Mouse (Mus musculus) midbrain, embryonic 16.5 days (tissue): ENCODE results near the gene Crybb1. TPM values are rescaled to one million over a fixed set of nuclear protein-coding genes. Genes with fewer than 3 reads are reported as not detected.

Experiments
- ATAC-seq: fragments of 200-750 bp; cut with Nextera tagmentation; 2 replicates; pipeline ENCODE4 v1.8.0; 2017; ENCODE audit warnings: moderate TSS enrichment
- H3K27ac ChIP-seq: fragments of 300-500 bp; sonication (generic); 2 replicates; pipeline ENCODE4 v1.5.1; 2014; ENCODE audit warnings: mild to moderate bottlenecking, low read length, mixed read lengths
- H3K27me3 ChIP-seq: fragments of 300-500 bp; sonication (generic); 2 replicates; pipeline ENCODE4 v1.6.1; 2014; ENCODE audit warnings: low read depth, low read length, mixed read lengths; ENCODE audit not compliant: control insufficient read depth, insufficient read depth
- H3K36me3 ChIP-seq: fragments of 300-500 bp; sonication (generic); 2 replicates; pipeline ENCODE4 v1.6.1; 2014; ENCODE audit warnings: mild to moderate bottlenecking, low read length, moderate library complexity, mixed read lengths; ENCODE audit not compliant: control insufficient read depth, insufficient read depth
- H3K4me1 ChIP-seq: fragments of 300-500 bp; sonication (generic); 2 replicates; pipeline ENCODE4 v1.6.1; 2014; ENCODE audit warnings: mild to moderate bottlenecking, low read length, mixed read lengths; ENCODE audit not compliant: control insufficient read depth, insufficient read depth
- H3K4me2 ChIP-seq: fragments of 300-500 bp; sonication (generic); 2 replicates; pipeline ENCODE4 v1.6.1; 2014; ENCODE audit warnings: mild to moderate bottlenecking, low read length, mixed read lengths
- H3K4me3 ChIP-seq: fragments of 300-500 bp; sonication (generic); 2 replicates; pipeline ENCODE4 v1.5.1; 2014; ENCODE audit warnings: low read depth, mild to moderate bottlenecking, low read length, moderate library complexity, mixed read lengths
- H3K9ac ChIP-seq: fragments of 300-500 bp; sonication (generic); 2 replicates; pipeline ENCODE4 v1.6.1; 2014; ENCODE audit warnings: low read depth, low read length, mixed read lengths
- H3K9me3 ChIP-seq: fragments of 300-500 bp; sonication (generic); replicated peaks from 2 replicates; pipeline ENCODE4 v1.6.1; 2014; ENCODE audit warnings: mild to moderate bottlenecking, low read length, mixed read lengths; ENCODE audit not compliant: control insufficient read depth, poor library complexity, severe bottlenecking
- WGBS: fragments of 180-500 bp; shearing (Covaris S2); extraction: QIAGEN DNeasy Blood & Tissue Kit; methylation state at CpG from one replicate; pipeline ENCODE4 v1.1.7; 2014; 5-methylcytosine and 5-hydroxymethylcytosine counted together
- polyA plus RNA-seq: library from polyadenylated mRNA; unstranded; fragments of >200 nt; fragmentation: Nextera tagmentation; extraction: Ambion mirVana; gene quantifications from 2 replicates; pipeline ENCODE4 v1.2.1, GENCODE M21; 2015

Gene Crybb1
- polyA plus RNA-seq, 1 experiment from 2014 or later: 5.8 TPM

GRCm38 (mm10) chr5:112266011-112266777 lies 10.6 kb downstream of the Crybb1 start:
- H3K4me2 ChIP-seq: 0 out of 2 replicates have a peak overlapping the region, but pooled peaks have one; percentile 8
- H3K4me3 ChIP-seq: no peak overlapping the region
- no peak overlapping the region for H3K9ac ChIP-seq

GRCm38 (mm10) chr5:112270764-112271541 lies 15.3 kb downstream of the Crybb1 start:
- no peak for ATAC-seq
- Histone ChIP-seq H3K36me3 (no peaks in the 10 kb centered on the region), H3K9me3 (no peaks in the 10 kb centered on the region), H3K27me3 (no peaks in the 10 kb centered on the region; the same call in 1 of the 2 replicates), H3K27ac (peak overlapping the region; percentile 74), H3K4me1 (peaks cover 15% of the 10 kb centered on the region), H3K4me2 (peak overlapping the region; percentile 31), H3K4me3 (no peak overlapping the region), H3K9ac (peak overlapping the region; percentile 38; the same call in 1 of the 2 replicates)
- 24% methylated on average over 24 of the region's 24 CpGs for WGBS

More at GRCm38 (mm10) chr5:112266011-112266777, 10.6 kb downstream of the Crybb1 start:
- no peaks in the 10 kb centered on the region for H3K36me3 ChIP-seq
- H3K27me3 ChIP-seq: no peaks in the 10 kb centered on the region; the same call in 1 of the 2 replicates
- WGBS: 66% methylated on average over 9 of the region's 9 CpGs
- ATAC-seq: no peak
- no peak overlapping the region for H3K27ac ChIP-seq
- H3K9me3 ChIP-seq: no peaks in the 10 kb centered on the region
- H3K4me1 ChIP-seq: peaks cover 10% of the 10 kb centered on the region

GRCm38 (mm10) chr5:112272934-112273333 lies 17.3 kb downstream of the Crybb1 start:
- H3K4me2 ChIP-seq: no peak overlapping the region
- H3K27ac ChIP-seq: no peak overlapping the region
- no peak for ATAC-seq
- no peaks in the 10 kb centered on the region; the same call in 1 of the 2 replicates for H3K27me3 ChIP-seq
- no peaks in the 10 kb centered on the region for H3K9me3 ChIP-seq
- 74% methylated on average over 2 of the region's 2 CpGs for WGBS
- H3K4me3 ChIP-seq: no peak overlapping the region
- H3K4me1 ChIP-seq: peaks cover 26% of the 10 kb centered on the region
- no peaks in the 10 kb centered on the region for H3K36me3 ChIP-seq
- H3K9ac ChIP-seq: no peak overlapping the region

- Histone ChIP-seq H3K4me1 (peaks cover 27% of the 10 kb centered on the region), H3K9ac (no peak overlapping the region), H3K36me3 (no peaks in the 10 kb centered on the region), H3K4me2 (no peak overlapping the region), H3K27me3 (no peaks in the 10 kb centered on the region), H3K9me3 (no peaks in the 10 kb centered on the region), H3K4me3 (no peak overlapping the region), H3K27ac (no peak overlapping the region)
- ATAC-seq: no peak
- WGBS: 50% methylated on average over 2 of the region's 2 CpGs
These were observed 18.3 kb downstream of the Crybb1 start for GRCm38 (mm10) chr5:112273746-112274463.

- Histone ChIP-seq H3K9ac (0 out of 2 replicates have a peak overlapping the region, but pooled peaks have one; percentile 73), H3K9me3 (no peaks in the 10 kb centered on the region), H3K4me2 (peak overlapping the region; percentile 95), H3K27me3 (no peaks in the 10 kb centered on the region), H3K4me1 (peaks cover 29% of the 10 kb centered on the region), H3K27ac (no peak overlapping the region), H3K36me3 (no peaks in the 10 kb centered on the region), H3K4me3 (peak overlapping the region; percentile 63; the same call in 1 of the 2 replicates)
- ATAC-seq: no peak
- WGBS: 65% methylated on average over 4 of the region's 4 CpGs
These were observed 19.6 kb downstream of the Crybb1 start for GRCm38 (mm10) chr5:112275021-112275804.

- peak within 1 kb of the TSS; percentile 75 for H3K9ac ChIP-seq
- H3K27me3 ChIP-seq: no peaks in the 10 kb centered on the region
- peak within 1 kb of the TSS; percentile 63 for H3K4me3 ChIP-seq
- WGBS: under 1% methylated on average over 48 of the region's 62 CpGs
- no peaks in the 10 kb centered on the region for H3K9me3 ChIP-seq
- no peaks in the 10 kb centered on the region for H3K36me3 ChIP-seq
- peak within 1 kb of the TSS; percentile 82 for H3K27ac ChIP-seq
- peaks cover 17% of the 10 kb centered on the region for H3K4me1 ChIP-seq
- peak within 1 kb of the TSS; percentile 95 for H3K4me2 ChIP-seq
- ATAC-seq: peak; percentile 94
These were observed 20.8 kb downstream of the Crybb1 start, which contains the start of gene Tpst2 for GRCm38 (mm10) chr5:112276267-112276873. Tpst2 (plus strand) TSS chr5:112276691.

GRCm38 (mm10) chr5:112276907-112277348 lies 21.3 kb downstream of the Crybb1 start:
- no peaks in the 10 kb centered on the region for H3K9me3 ChIP-seq
- H3K36me3 ChIP-seq: no peaks in the 10 kb centered on the region
- H3K4me2 ChIP-seq: peak overlapping the region; percentile 95
- no peaks in the 10 kb centered on the region for H3K27me3 ChIP-seq
- ATAC-seq: peak; percentile 22; the same call in 1 of the 2 replicates
- H3K9ac ChIP-seq: peak overlapping the region; percentile 75
- peak overlapping the region; percentile 63 for H3K4me3 ChIP-seq
- peaks cover 17% of the 10 kb centered on the region for H3K4me1 ChIP-seq
- H3K27ac ChIP-seq: peak overlapping the region; percentile 20; the same call in 1 of the 2 replicates
- WGBS: under 1% methylated on average over 19 of the region's 24 CpGs
